Mouse (Mus musculus) embryonic facial prominence, embryonic 14.5 days (tissue): ENCODE measurements at regions not wholly inside any gene's neighbourhood (a gene's known extent, or its start where the extent isn't known, plus 50 kb on each side); places are given as distances from the start of the nearest gene placed in this dataset.

Experiments used
- ATAC-seq: fragments of 200-750 bp; cut with Nextera tagmentation; 2 replicates; pipeline ENCODE4 v1.8.0; 2017; ENCODE audit warnings: low read depth, moderate number of reproducible peaks, moderate TSS enrichment
- DNase-seq: peaks from one replicate; pipeline ENCODE4 v3.0.0-alpha.2; 2015; ENCODE audit warnings: low spot score
- H3K27ac ChIP-seq: fragments of 300-500 bp; sonication (generic); replicated peaks from 2 replicates; pipeline ENCODE4 v1.5.1; 2014; ENCODE audit warnings: low read depth, mild to moderate bottlenecking, low read length, moderate library complexity
- H3K27me3 ChIP-seq: fragments of 300-500 bp; sonication (generic); replicated peaks from 2 replicates; pipeline ENCODE4 v1.6.1; 2014; ENCODE audit warnings: low read length; ENCODE audit not compliant: control insufficient read depth, insufficient read depth
- H3K36me3 ChIP-seq: fragments of 300-500 bp; sonication (generic); 2 replicates; pipeline ENCODE4 v1.6.1; 2014; ENCODE audit warnings: low read length, mixed read lengths; ENCODE audit not compliant: control insufficient read depth, insufficient read depth
- H3K4me1 ChIP-seq: fragments of 300-500 bp; sonication (generic); 2 replicates; pipeline ENCODE4 v1.6.1; 2014; ENCODE audit warnings: antibody characterized with exemption, low read length; ENCODE audit not compliant: control insufficient read depth, insufficient read depth
- H3K4me2 ChIP-seq: fragments of 300-500 bp; sonication (generic); 2 replicates; pipeline ENCODE4 v1.6.1; 2014; ENCODE audit warnings: low read depth, mild to moderate bottlenecking, low read length, moderate library complexity, mixed read lengths
- H3K4me3 ChIP-seq: fragments of 300-500 bp; sonication (generic); 2 replicates; pipeline ENCODE4 v1.5.1; 2014; ENCODE audit warnings: low read depth, mild to moderate bottlenecking, low read length
- H3K9ac ChIP-seq: fragments of 300-500 bp; sonication (generic); 2 replicates; pipeline ENCODE4 v1.6.1; 2014; ENCODE audit warnings: low read depth, mild to moderate bottlenecking, low read length, moderate library complexity, mixed read lengths
- H3K9me3 ChIP-seq: fragments of 300-500 bp; sonication (generic); 2 replicates; pipeline ENCODE4 v1.6.1; 2016; ENCODE audit warnings: low read length; ENCODE audit not compliant: control insufficient read depth
- WGBS: fragments of 180-500 bp; shearing (Covaris S2); extraction: QIAGEN DNeasy Blood & Tissue Kit; methylation state at CpG from one replicate; pipeline ENCODE4 v1.1.7; 2014; 5-methylcytosine and 5-hydroxymethylcytosine counted together

- H3K27me3 ChIP-seq, result no peaks in the 10 kb centered on the region
- no peaks in the 10 kb centered on the region for H3K9me3 ChIP-seq
- no peaks in the 10 kb centered on the region for H3K4me1 ChIP-seq
- no peak overlapping the region for H3K4me2 ChIP-seq
- no peaks in the 10 kb centered on the region for H3K36me3 ChIP-seq
- H3K27ac ChIP-seq, result no peak overlapping the region
- no peak overlapping the region for H3K4me3 ChIP-seq
- WGBS, result 56% methylated on average over 8 of the region's 8 CpGs
- ATAC-seq (no peak), DNase-seq (peak; percentile 48)
- H3K9ac ChIP-seq, result no peak overlapping the region
Observed at GRCm38 (mm10) chr5:97697581-97698134, 240.8 kb upstream of the Gk2 start.

GRCm38 (mm10) chr5:97693333-97693940 lies 236.6 kb upstream of the Gk2 start:
- Histone ChIP-seq H3K9me3 (no peaks in the 10 kb centered on the region), H3K27me3 (no peaks in the 10 kb centered on the region), H3K4me2 (no peak overlapping the region), H3K4me3 (no peak overlapping the region), H3K36me3 (no peaks in the 10 kb centered on the region), H3K4me1 (no peaks in the 10 kb centered on the region), H3K9ac (no peak overlapping the region), H3K27ac (no peak overlapping the region)
- ATAC-seq, result peak; percentile 67; the same call in 1 of the 2 replicates
- WGBS, result 78% methylated on average over 10 of the region's 10 CpGs
- DNase-seq, result peak; percentile 47

- H3K4me1 ChIP-seq, result no peaks in the 10 kb centered on the region
- no peak for DNase-seq
- H3K4me2 ChIP-seq, result no peak overlapping the region
- H3K4me3 ChIP-seq, result no peak overlapping the region
- H3K27me3 ChIP-seq, result no peaks in the 10 kb centered on the region
- H3K9ac ChIP-seq, result no peak overlapping the region
- no peaks in the 10 kb centered on the region for H3K36me3 ChIP-seq
- no peak for ATAC-seq
- no peaks in the 10 kb centered on the region for H3K9me3 ChIP-seq
- no peak overlapping the region for H3K27ac ChIP-seq
Observed at GRCm38 (mm10) chr5:97685443-97685842, 228.6 kb upstream of the Gk2 start.

GRCm38 (mm10) chr5:97684592-97685258 lies 227.9 kb upstream of the Gk2 start:
- 75% methylated on average over 4 of the region's 4 CpGs for WGBS
- Histone ChIP-seq H3K4me3 (no peak overlapping the region), H3K4me2 (no peak overlapping the region), H3K27me3 (no peaks in the 10 kb centered on the region), H3K27ac (no peak overlapping the region), H3K36me3 (no peaks in the 10 kb centered on the region), H3K4me1 (no peaks in the 10 kb centered on the region), H3K9ac (no peak overlapping the region), H3K9me3 (no peaks in the 10 kb centered on the region)
- DNase-seq (no peak), ATAC-seq (no peak)

- Histone ChIP-seq H3K9me3 (no peaks in the 10 kb centered on the region), H3K27me3 (no peaks in the 10 kb centered on the region), H3K4me1 (no peaks in the 10 kb centered on the region), H3K27ac (no peak overlapping the region), H3K4me2 (no peak overlapping the region), H3K9ac (no peak overlapping the region), H3K36me3 (no peaks in the 10 kb centered on the region), H3K4me3 (no peak overlapping the region)
- DNase-seq (no peak), ATAC-seq (no peak)
- WGBS, result 76% methylated on average over 3 of the region's 3 CpGs
Observed at GRCm38 (mm10) chr5:97669726-97670125, 212.9 kb upstream of the Gk2 start.

- H3K27me3 ChIP-seq, result no peaks in the 10 kb centered on the region
- DNase-seq (no peak), ATAC-seq (no peak)
- no peak overlapping the region for H3K4me3 ChIP-seq
- H3K27ac ChIP-seq, result no peak overlapping the region
- no peaks in the 10 kb centered on the region for H3K36me3 ChIP-seq
- no peak overlapping the region for H3K9ac ChIP-seq
- WGBS, result 81% methylated on average over 12 of the region's 12 CpGs
- H3K4me1 ChIP-seq, result no peaks in the 10 kb centered on the region
- H3K4me2 ChIP-seq, result no peak overlapping the region
- H3K9me3 ChIP-seq, result no peaks in the 10 kb centered on the region
Observed at GRCm38 (mm10) chr5:97656167-97656924, 199.5 kb upstream of the Gk2 start.

GRCm38 (mm10) chr5:97655266-97655665 lies 198.4 kb upstream of the Gk2 start:
- Histone ChIP-seq H3K4me2 (no peak overlapping the region), H3K27me3 (no peaks in the 10 kb centered on the region), H3K36me3 (no peaks in the 10 kb centered on the region), H3K27ac (no peak overlapping the region), H3K4me3 (no peak overlapping the region), H3K9me3 (no peaks in the 10 kb centered on the region), H3K9ac (no peak overlapping the region), H3K4me1 (no peaks in the 10 kb centered on the region)
- 87% methylated on average over 6 of the region's 6 CpGs for WGBS
- DNase-seq (no peak), ATAC-seq (no peak)

- ATAC-seq (no peak), DNase-seq (no peak)
- H3K4me3 ChIP-seq, result no peak overlapping the region
- H3K36me3 ChIP-seq, result no peaks in the 10 kb centered on the region
- WGBS, result 62% methylated on average over 12 of the region's 12 CpGs
- no peak overlapping the region for H3K4me2 ChIP-seq
- H3K4me1 ChIP-seq, result no peaks in the 10 kb centered on the region
- H3K27me3 ChIP-seq, result no peaks in the 10 kb centered on the region
- H3K9ac ChIP-seq, result no peak overlapping the region
- H3K9me3 ChIP-seq, result no peaks in the 10 kb centered on the region
- H3K27ac ChIP-seq, result no peak overlapping the region
Observed at GRCm38 (mm10) chr5:97654414-97654813, 197.6 kb upstream of the Gk2 start.
